Mouse (Mus musculus): ENCODE data around the gene Eif4g2.

DNA sequence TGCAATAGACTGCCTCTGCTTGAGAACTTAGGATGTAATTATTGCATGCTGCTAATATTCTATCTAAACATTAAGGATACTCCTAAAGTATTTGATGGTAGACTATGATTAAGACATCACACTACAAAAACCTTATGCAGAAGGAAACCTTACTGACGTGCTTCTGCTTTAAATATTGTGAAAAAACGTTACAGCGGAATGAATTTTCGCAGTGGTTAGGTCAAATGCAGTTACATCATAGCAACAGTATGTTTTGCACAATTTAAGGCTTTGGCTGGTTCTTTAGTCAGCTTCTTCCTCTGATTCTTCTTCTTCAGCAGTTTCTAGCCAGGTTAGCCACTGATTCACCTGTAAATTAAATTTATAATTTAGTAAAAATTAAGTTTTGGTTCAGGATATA, 10.4 kb downstream of the Eif4g2 start:
- TF ChIP-seq POLR2A (IDR thresholded peaks at IDR 0.05; ENCODE audit: insufficient read depth, low read depth, low read length) (no peak), CTCF (IDR thresholded peaks at IDR 0.05) (no peak)
